Mouse (Mus musculus) midbrain, embryonic 13.5 days (tissue): ENCODE data around the gene Evi5. TPM values are rescaled to one million over a fixed set of nuclear protein-coding genes. Genes with fewer than 3 reads are reported as not detected.

Source experiments
- ATAC-seq: fragments of 200-750 bp; cut with Nextera tagmentation; 2 replicates; pipeline ENCODE4 v1.8.0; 2017; ENCODE audit warnings: mild to moderate bottlenecking, moderate TSS enrichment, moderate library complexity
- H3K27ac ChIP-seq: fragments of 300-500 bp; sonication (generic); 2 replicates; pipeline ENCODE4 v1.5.1; 2015; ENCODE audit warnings: inconsistent platforms, mild to moderate bottlenecking, moderate library complexity
- H3K27me3 ChIP-seq: fragments of 300-500 bp; sonication (generic); 2 replicates; pipeline ENCODE4 v1.6.1; 2015; ENCODE audit warnings: mild to moderate bottlenecking, inconsistent platforms
- H3K36me3 ChIP-seq: fragments of 300-500 bp; sonication (generic); 2 replicates; pipeline ENCODE4 v1.6.1; 2015; ENCODE audit warnings: mild to moderate bottlenecking, inconsistent platforms
- H3K4me1 ChIP-seq: fragments of 300-500 bp; sonication (generic); replicated peaks from 2 replicates; pipeline ENCODE4 v1.6.1; 2015; ENCODE audit warnings: inconsistent platforms
- H3K4me2 ChIP-seq: fragments of 300-500 bp; sonication (generic); replicated peaks from 2 replicates; pipeline ENCODE4 v1.6.1; 2015; ENCODE audit warnings: moderate library complexity, mild to moderate bottlenecking, inconsistent platforms
- H3K4me3 ChIP-seq: fragments of 300-500 bp; sonication (generic); replicated peaks from 2 replicates; pipeline ENCODE4 v1.5.1; 2015; ENCODE audit warnings: mild to moderate bottlenecking, inconsistent platforms
- H3K9ac ChIP-seq: fragments of 300-500 bp; sonication (generic); replicated peaks from 2 replicates; pipeline ENCODE4 v1.6.1; 2015; ENCODE audit warnings: mild to moderate bottlenecking, inconsistent platforms
- H3K9me3 ChIP-seq: fragments of 300-500 bp; sonication (generic); 2 replicates; pipeline ENCODE4 v1.6.1; 2016; ENCODE audit warnings: mild to moderate bottlenecking, inconsistent platforms
- WGBS: fragments of 180-500 bp; shearing (Covaris S2); methylation state at CpG from one replicate; pipeline ENCODE4 v1.1.7; 2015; 5-methylcytosine and 5-hydroxymethylcytosine counted together
- polyA plus RNA-seq: library from polyadenylated mRNA; unstranded; fragments of >200 nt; fragmentation: Nextera tagmentation; extraction: Ambion mirVana; gene quantifications from 2 replicates; pipeline ENCODE4 v1.2.1, GENCODE M21; 2015

Gene Evi5
- polyA plus RNA-seq, 1 experiment from 2014 or later: 44.3 TPM

DNA sequence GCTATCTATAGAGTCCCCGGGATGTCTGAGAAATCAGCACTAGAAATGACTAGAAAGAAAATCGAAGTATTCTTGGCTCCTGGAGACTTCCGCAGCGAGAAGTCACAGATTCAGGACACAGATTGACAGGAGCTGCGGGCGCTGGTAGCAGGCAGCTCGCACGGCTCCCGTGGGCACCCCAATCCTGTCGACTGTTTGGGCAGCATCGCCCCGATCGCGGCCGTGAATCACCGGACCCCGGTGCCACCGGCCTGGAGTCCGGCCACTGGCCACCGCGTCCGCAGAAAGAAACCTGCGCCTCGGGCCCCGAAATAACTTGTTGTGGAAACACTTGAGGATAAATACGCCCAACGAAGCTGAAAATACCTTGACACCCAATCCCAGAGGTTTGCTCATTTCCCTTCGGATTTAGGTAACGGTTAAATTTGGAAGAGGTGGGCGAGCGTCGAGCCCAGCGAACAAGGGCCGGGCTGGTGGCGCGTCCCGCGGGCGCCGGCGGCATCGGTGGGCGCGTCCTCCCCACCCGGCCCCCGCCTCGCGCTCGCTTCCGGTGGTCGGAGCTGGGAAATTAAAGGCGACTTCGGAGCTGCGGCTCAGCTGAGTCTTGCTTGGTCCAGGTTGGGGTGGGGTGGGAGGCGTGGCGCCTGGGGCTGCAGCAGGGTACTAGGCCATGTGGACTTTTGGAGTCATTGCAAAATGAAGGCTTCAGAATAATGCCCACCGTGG, 148.5 kb downstream of the Evi5 start:
- WGBS: under 1% methylated on average over 57 of the region's 57 CpGs
- ATAC-seq: peak; percentile 41; the same call in 1 of the 2 replicates
- H3K9me3 ChIP-seq: no peaks in the 10 kb centered on the region

DNA sequence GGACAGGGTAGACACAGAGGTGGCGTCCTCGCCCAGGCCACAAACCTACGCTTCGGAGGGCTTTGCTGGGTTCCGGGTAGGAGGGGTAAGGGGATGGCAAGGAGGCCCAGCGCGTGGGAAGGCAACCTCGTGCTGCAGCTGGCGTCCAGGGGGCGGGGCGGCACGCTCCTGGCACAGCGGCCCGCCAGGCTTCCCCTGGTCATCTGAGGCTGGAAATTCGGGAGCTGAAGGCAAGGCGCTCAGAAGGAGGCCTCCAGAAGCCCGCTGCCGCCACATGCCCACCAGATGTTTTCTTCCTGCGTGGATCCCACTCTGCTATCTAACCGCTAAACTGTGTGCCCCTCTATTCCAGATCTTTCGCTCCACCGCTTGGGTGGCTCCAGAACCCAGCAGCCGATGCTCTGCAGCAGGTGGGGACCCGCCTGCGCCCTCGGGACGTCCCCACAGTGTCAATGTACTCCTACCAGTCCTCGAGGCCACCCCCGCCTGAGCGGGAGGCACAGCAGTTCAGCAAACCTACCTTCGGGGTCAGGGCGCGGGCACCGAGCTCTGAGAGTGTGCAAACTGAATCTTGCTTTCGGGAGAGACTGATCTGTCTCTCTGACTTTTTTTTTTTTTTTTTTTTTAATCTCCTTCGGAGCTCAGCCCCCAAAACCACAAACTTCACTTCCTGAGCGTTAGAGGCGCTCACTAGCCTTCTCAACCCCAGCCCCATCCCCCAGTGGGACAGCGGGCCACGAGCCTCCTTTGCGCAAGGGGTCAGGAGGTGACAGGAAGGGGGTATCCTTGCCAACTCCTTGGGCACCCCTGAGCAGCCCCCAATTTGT, 149.3 kb downstream of the Evi5 start, which contains the start of gene Gfi1:
Gfi1 (minus strand) TSS at position 602 of the 827 bp plus-strand sequence.
- Histone ChIP-seq H3K27me3 (peaks cover 94% of the 10 kb centered on the region), H3K9me3 (no peaks in the 10 kb centered on the region), H3K4me1 (peaks cover 53% of the 10 kb centered on the region), H3K36me3 (no peaks in the 10 kb centered on the region), H3K4me3 (peak within 1 kb of the TSS; percentile 23), H3K9ac (0 out of 2 replicates have a peak within 1 kb of the TSS, but pooled peaks have one; percentile 8), H3K27ac (no peak within 1 kb of the TSS), H3K4me2 (peak within 1 kb of the TSS; percentile 42)
- no peak for ATAC-seq
- WGBS: 1% methylated on average over 41 of the region's 41 CpGs

More for the DNA sequence above, 148.5 kb downstream of the Evi5 start:
- H3K4me1 ChIP-seq: peaks cover 45% of the 10 kb centered on the region
- H3K27me3 ChIP-seq: peaks cover 91% of the 10 kb centered on the region
- peak overlapping the region; percentile 23 for H3K4me3 ChIP-seq
- no peaks in the 10 kb centered on the region for H3K36me3 ChIP-seq
- H3K4me2 ChIP-seq: peak overlapping the region; percentile 42
- 0 out of 2 replicates have a peak overlapping the region, but pooled peaks have one; percentile 8 for H3K9ac ChIP-seq
- H3K27ac ChIP-seq: no peak overlapping the region

DNA sequence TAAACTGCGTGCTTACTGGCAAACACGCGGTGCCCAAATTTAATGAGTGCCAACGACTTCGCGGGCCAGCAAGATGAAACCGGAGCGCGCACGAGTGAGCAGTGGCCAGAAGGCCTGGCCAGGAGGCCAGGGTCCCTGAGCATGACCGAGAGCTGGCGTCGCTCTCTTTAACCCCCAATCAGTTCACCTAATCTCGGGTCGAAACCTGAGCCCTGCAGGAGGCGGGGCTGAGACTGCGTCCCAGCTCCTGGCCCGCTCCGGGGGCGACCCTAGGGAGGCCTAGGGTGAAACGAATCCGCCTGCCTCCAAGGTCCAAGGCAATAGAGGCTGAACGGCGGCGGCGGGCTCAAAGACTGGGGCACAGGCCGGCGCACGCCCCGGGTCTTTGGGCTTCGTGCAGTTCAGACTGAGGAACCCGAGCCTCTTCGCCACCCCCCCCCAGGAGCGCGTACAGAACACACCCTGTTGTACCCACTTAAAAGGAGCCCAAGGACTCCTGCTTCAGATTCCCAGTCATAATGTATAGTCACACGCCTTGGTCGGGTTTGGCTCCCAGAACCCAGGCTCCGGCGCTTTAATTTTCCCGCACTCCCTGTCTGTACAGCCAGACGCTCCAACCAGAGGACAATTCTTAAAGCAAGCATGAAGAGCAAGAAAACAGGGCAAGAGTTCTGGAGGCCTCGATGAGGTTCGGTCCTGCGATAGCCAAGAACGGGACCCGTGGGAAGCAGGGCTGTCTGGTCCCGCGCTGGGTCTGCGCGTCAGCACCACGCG, 150.1 kb downstream of the Evi5 start:
- peak overlapping the region; percentile 42 for H3K4me2 ChIP-seq
- no peak overlapping the region for H3K9ac ChIP-seq
- H3K9me3 ChIP-seq: no peaks in the 10 kb centered on the region
- WGBS: under 1% methylated on average over 52 of the region's 52 CpGs
- no peak overlapping the region for H3K27ac ChIP-seq
- H3K27me3 ChIP-seq: peaks cover 94% of the 10 kb centered on the region
- peak overlapping the region; percentile 16 for H3K4me3 ChIP-seq
- no peak for ATAC-seq
- H3K4me1 ChIP-seq: peaks cover 53% of the 10 kb centered on the region
- no peaks in the 10 kb centered on the region for H3K36me3 ChIP-seq

DNA sequence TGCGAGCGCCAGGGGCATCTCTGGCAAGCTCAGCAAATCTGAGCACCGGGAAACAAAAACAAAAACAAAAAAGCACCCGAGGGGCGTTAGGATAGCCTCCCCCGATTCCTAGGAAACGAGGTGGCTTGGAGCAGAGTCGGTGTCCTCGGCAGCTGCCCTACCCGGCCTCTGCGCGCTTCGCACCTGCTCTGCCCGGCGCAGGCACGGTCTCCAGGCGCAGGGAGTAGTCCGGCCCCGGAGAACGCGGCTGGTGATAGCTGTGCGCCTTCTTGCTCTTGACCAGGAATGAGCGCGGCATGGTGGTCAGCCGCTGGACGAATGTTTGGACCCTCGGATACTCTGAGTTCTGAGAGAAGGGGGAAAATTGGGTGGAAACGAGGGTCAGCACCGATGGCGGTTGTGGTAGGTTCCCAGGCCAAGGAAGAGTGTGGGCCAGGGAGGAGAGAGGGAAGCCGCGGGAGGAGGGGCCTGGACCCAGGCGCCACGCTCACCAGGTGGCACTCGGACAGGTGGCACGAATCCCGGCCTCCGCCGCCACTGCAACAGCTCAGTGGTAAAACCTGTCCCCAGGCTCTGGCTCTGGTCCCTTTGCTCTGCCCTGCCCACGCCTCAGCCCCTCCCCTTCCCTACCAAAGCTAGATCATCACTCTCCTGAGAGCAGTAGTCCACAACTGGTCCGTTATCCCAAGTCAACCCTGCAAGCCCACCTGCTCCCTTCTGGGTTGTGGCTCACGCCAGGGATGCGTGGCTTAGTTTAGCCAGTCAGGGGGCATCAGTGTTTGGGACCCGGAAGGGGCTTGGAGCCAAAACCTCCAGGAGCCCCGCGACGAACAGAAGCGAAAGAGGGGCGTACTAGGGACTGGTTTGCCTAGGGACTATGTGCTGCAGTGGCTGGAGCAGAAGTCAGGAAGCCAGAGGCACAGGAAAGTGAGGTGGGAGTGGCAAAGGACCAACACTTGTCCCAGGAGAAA, 151.1 kb downstream of the Evi5 start:
- H3K36me3 ChIP-seq: no peaks in the 10 kb centered on the region
- ATAC-seq: no peak
- peak overlapping the region; percentile 23 for H3K4me2 ChIP-seq
- WGBS: under 1% methylated on average over 49 of the region's 49 CpGs
- H3K9me3 ChIP-seq: no peaks in the 10 kb centered on the region
- H3K27me3 ChIP-seq: peaks cover 99% of the 10 kb centered on the region
- peak overlapping the region; percentile 15; the same call in 1 of the 2 replicates for H3K4me3 ChIP-seq
- H3K9ac ChIP-seq: no peak overlapping the region
- no peak overlapping the region for H3K27ac ChIP-seq
- H3K4me1 ChIP-seq: peaks cover 53% of the 10 kb centered on the region

DNA sequence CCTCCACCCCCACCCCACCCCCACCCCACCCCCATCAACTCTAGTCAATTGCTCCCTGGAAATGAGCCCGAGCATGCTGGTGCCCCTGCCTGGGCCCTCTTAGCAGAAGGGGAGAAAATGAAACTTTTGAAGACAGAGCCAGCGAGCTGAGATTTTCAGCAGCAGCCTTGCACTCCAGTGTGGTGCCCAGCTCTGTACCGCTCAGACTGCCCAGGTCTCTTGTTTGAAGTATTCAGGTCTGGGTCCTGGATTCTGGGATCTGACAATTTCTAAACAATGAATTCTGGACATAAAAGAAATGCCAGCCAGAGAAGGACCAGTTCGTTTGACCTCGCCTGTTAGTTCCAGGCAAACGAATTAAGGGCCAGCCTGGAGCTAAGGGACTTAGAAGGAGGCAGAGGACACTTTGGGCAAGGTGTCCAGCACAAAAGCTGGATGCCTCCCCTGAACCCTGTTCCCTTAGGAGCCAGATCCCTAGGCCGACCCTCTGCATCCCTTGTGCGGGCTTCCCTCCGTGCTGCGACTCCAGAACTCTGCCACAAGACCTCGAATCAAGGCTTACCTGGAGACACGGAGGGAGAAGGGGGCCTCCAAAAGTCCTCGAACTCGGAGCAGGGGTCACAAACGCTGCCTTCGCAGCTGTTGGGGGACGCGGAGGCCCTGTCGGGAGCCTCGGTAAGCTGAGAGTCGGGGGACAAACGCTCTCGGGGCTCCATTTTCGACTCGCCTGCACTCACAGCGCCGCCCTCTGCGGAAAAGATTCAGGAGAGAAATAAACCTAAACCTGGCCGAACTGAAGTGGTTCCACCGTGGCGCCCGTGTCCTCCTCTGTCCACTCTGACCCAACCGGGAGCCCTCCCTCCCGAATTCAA, 152.0 kb downstream of the Evi5 start:
- Histone ChIP-seq H3K9ac (no peak overlapping the region), H3K4me1 (peaks cover 53% of the 10 kb centered on the region), H3K9me3 (no peaks in the 10 kb centered on the region), H3K27ac (no peak overlapping the region), H3K36me3 (no peaks in the 10 kb centered on the region), H3K27me3 (peaks cover 97% of the 10 kb centered on the region), H3K4me2 (peak overlapping the region; percentile 23), H3K4me3 (peak overlapping the region; percentile 12; the same call in 1 of the 2 replicates)
- no peak for ATAC-seq
- 1% methylated on average over 34 of the region's 34 CpGs for WGBS

DNA sequence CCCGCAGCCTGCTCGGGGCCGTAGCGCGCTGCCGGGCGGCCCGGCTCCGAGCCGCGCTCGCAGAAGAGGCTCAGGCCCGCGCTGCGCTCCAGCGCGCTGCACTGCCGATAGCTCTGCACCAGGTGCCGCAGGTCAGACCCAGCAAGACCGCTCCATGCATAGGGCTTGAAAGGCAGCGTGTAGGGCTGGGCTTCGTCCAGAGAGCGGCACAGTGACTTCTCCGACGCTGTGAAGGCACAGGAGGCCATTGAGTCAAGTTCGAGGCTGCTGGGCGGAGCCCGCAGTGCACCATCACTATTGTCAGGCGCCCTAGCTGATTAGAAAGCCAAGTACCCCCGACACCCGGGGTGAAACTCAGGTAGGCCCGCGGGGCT, 153.3 kb downstream of the Evi5 start:
- no peak overlapping the region for H3K27ac ChIP-seq
- peaks cover 98% of the 10 kb centered on the region for H3K27me3 ChIP-seq
- H3K4me1 ChIP-seq: peaks cover 49% of the 10 kb centered on the region
- H3K4me2 ChIP-seq: peak overlapping the region; percentile 61
- peak; percentile 65 for ATAC-seq
- no peaks in the 10 kb centered on the region for H3K9me3 ChIP-seq
- H3K36me3 ChIP-seq: no peaks in the 10 kb centered on the region
- peak overlapping the region; percentile 36; the same call in 1 of the 2 replicates for H3K9ac ChIP-seq
- peak overlapping the region; percentile 39 for H3K4me3 ChIP-seq
- WGBS: 2% methylated on average over 23 of the region's 33 CpGs

DNA sequence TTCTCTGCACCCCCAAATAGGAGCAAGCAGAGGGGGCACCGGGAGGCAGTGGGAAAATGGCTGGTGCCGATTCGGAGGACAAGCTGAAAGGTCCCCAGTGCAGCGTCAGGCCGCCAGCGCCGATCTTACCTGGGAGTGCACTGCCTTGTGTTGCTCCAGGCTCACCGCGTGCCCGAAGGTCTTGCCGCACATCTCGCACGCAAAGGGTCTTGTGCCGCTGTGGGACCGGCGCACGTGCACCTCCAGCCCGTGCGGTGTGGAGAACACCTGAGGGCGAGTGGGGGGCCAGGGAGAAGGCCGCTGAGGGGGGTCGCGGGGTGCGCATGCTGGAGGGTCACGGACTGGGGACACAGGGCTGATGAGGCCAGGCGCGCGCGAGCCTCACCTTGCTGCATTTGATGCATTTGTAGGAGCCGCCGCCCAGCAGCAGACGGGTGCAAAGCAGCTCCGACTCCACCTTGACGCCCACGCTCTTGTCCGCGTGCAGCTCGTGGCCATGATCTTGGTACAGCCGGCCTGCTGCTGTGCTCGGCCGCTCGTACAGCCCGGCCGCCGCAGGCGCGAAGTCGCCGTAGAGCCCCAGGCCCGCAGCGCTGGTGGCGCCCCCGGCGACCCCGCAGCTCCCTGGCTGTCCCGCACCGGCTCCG, 153.8 kb downstream of the Evi5 start:
- Histone ChIP-seq H3K4me1 (peaks cover 44% of the 10 kb centered on the region), H3K9ac (peak overlapping the region; percentile 36; the same call in 1 of the 2 replicates), H3K36me3 (no peaks in the 10 kb centered on the region), H3K4me2 (peak overlapping the region; percentile 61), H3K9me3 (no peaks in the 10 kb centered on the region), H3K4me3 (peak overlapping the region; percentile 39), H3K27ac (no peak overlapping the region), H3K27me3 (peaks cover 98% of the 10 kb centered on the region)
- ATAC-seq: peak; percentile 12
- under 1% methylated on average over 57 of the region's 58 CpGs for WGBS

DNA sequence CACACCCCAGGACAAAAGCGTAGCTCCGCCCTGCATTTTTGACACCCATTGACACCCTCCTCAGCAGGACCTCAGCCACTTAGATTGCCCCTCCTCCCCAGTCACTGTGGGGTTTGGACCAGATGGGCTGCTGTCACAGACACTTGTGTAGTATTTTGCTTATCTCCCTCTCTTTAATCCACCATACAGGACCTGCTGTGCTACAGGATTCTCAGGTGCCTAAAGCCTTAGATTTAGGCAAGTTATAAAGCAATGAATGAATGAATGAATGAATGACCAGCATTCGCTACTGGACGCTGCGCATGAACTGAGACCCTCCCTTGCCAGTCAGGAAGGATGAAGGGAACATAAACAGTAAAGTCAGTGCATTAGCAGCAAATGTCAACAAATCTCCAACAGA, 154.4 kb downstream of the Evi5 start:
- H3K9me3 ChIP-seq: no peaks in the 10 kb centered on the region
- no peak overlapping the region for H3K27ac ChIP-seq
- 3% methylated on average over 5 of the region's 5 CpGs for WGBS
- H3K4me1 ChIP-seq: peaks cover 38% of the 10 kb centered on the region
- no peak overlapping the region for H3K9ac ChIP-seq
- peaks cover 96% of the 10 kb centered on the region for H3K27me3 ChIP-seq
- ATAC-seq: no peak
- no peak overlapping the region for H3K4me2 ChIP-seq
- H3K36me3 ChIP-seq: no peaks in the 10 kb centered on the region
- no peak overlapping the region for H3K4me3 ChIP-seq

DNA sequence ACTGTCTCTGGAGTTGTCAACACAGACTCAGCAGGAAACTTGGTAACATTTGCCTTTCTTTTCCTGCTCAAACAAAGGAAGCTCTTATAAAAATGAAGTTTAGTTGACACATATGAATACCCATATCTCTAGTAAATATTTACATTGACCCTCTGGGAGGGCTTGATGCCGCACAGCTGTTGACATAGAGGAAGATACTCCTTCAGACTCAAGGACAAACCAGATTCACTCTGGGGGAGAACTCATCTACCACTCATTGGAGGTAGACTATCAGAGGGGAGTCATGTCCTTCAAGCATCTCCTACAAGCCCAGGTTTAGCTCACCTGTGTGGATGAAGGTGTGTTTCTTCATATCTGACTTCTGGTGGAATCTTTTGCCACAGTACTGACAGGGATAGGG, 155.1 kb downstream of the Evi5 start:
- WGBS: 20% methylated on average over 1 of the region's 1 CpGs
- H3K9ac ChIP-seq: no peak overlapping the region
- H3K27me3 ChIP-seq: peaks cover 92% of the 10 kb centered on the region
- H3K4me3 ChIP-seq: no peak overlapping the region
- no peaks in the 10 kb centered on the region for H3K36me3 ChIP-seq
- H3K4me2 ChIP-seq: no peak overlapping the region
- H3K4me1 ChIP-seq: peaks cover 30% of the 10 kb centered on the region
- no peak overlapping the region for H3K27ac ChIP-seq
- H3K9me3 ChIP-seq: no peaks in the 10 kb centered on the region
- ATAC-seq: no peak

DNA sequence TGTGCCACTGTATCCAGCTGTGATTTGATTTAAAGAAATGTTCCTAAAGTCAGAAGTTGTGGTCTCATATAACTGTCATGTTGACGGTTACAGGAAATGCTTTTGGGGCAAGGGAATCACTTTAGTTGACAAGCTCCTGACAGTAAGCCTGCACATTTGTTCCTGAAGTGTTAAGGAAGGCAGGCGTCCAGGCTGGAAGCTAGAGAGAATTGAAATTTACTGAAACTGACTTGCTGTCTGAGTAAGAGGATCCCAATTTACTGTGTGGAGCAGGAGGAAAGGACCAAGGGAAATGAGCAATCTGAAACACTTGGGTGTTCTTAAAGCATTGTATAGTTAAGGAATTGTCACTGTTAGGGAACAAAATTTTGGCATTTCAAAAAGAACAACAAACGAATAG, 155.7 kb downstream of the Evi5 start:
- no peak for ATAC-seq

More for the DNA sequence above, 155.7 kb downstream of the Evi5 start:
- H3K4me1 ChIP-seq: peaks cover 26% of the 10 kb centered on the region
- 21% methylated on average over 3 of the region's 3 CpGs for WGBS
- peaks cover 92% of the 10 kb centered on the region for H3K27me3 ChIP-seq
- H3K9ac ChIP-seq: no peak overlapping the region
- no peak overlapping the region for H3K27ac ChIP-seq
- no peaks in the 10 kb centered on the region for H3K36me3 ChIP-seq
- H3K4me3 ChIP-seq: no peak overlapping the region
- no peaks in the 10 kb centered on the region for H3K9me3 ChIP-seq
- H3K4me2 ChIP-seq: no peak overlapping the region
